Mouse (Mus musculus): ENCODE data around the gene Gm42791.

Gene Gm42791

GRCm38 (mm10) chr5:149006362-149007294 lies 11.7 kb upstream of the Gm42791 start:
- peak; percentile 100 for DNase-seq

GRCm38 (mm10) chr5:149005701-149006361 lies 10.9 kb upstream of the Gm42791 start:
- DNase-seq, result peak; percentile 63

GRCm38 (mm10) chr5:149005083-149005482 lies 10.1 kb upstream of the Gm42791 start:
- no peak for DNase-seq

- no peak for DNase-seq
These were observed 8.2 kb upstream of the Gm42791 start for GRCm38 (mm10) chr5:149003137-149003536.

- DNase-seq, result peak; percentile 70
These were observed 7.8 kb upstream of the Gm42791 start for GRCm38 (mm10) chr5:149002803-149003115.

- DNase-seq, result peak; percentile 51
These were observed 7.3 kb upstream of the Gm42791 start for GRCm38 (mm10) chr5:149002034-149002802.

GRCm38 (mm10) chr5:148999802-149000201 lies 4.9 kb upstream of the Gm42791 start:
- no peak for DNase-seq

- DNase-seq, result no peak
These were observed 3.6 kb upstream of the Gm42791 start for GRCm38 (mm10) chr5:148998512-148998911.

- DNase-seq, result no peak
These were observed 1.7 kb upstream of the Gm42791 start for GRCm38 (mm10) chr5:148996709-148997037.

- peak; percentile 52 for DNase-seq
These were observed 1.2 kb upstream of the Gm42791 start for GRCm38 (mm10) chr5:148995962-148996708.

GRCm38 (mm10) chr5:148994311-148994705 lies 639 bp downstream of the Gm42791 start:
- no peak for DNase-seq

GRCm38 (mm10) chr5:148992598-148992997 lies 2.3 kb downstream of the Gm42791 start:
- DNase-seq, result no peak

- peak; percentile 75 for DNase-seq
These were observed 4.0 kb downstream of the Gm42791 start for GRCm38 (mm10) chr5:148990891-148991311.

- DNase-seq, result no peak
These were observed 5.5 kb downstream of the Gm42791 start for GRCm38 (mm10) chr5:148989480-148989879.

- no peak for DNase-seq
These were observed 10.0 kb downstream of the Gm42791 start for GRCm38 (mm10) chr5:148984961-148985360.

GRCm38 (mm10) chr5:148983696-148984095 lies 11.3 kb downstream of the Gm42791 start:
- DNase-seq, result no peak

GRCm38 (mm10) chr5:148983108-148983664 lies 11.8 kb downstream of the Gm42791 start:
- DNase-seq, result no peak

- DNase-seq, result no peak
These were observed 12.6 kb downstream of the Gm42791 start for GRCm38 (mm10) chr5:148982396-148982795.

- peak; percentile 60 for DNase-seq
These were observed 14.3 kb downstream of the Gm42791 start for GRCm38 (mm10) chr5:148980607-148981006.

- DNase-seq, result peak; percentile 84
These were observed 16.3 kb downstream of the Gm42791 start for GRCm38 (mm10) chr5:148978458-148979165.

- no peak for DNase-seq
These were observed 17.1 kb downstream of the Gm42791 start for GRCm38 (mm10) chr5:148977698-148978457.
